Mouse (Mus musculus): ENCODE measurements around the gene Wdr93. TPM values are rescaled to one million over a fixed set of nuclear protein-coding genes. Genes with fewer than 3 reads are reported as not detected.
A peak's percentile ranks its signal among the peaks of the same experiment; 100 is the strongest.

Wdr93 gene
- total and polyA plus RNA-seq, 2 experiments, result 0.21 to 0.74 TPM

- no peak overlapping the region for H3K9ac ChIP-seq (ENCODE audit: low read depth, low read length)
- DNase-seq (ENCODE audit: extremely low read depth, low read depth, low spot score), result peak; percentile 49
- peaks cover 2% of the 10 kb centered on the region; the same call in 1 of the 2 replicates for H3K4me1 ChIP-seq (ENCODE audit: control insufficient read depth, insufficient read depth, low read length)
- H3K79me2 ChIP-seq (ENCODE audit: control insufficient read depth, insufficient read depth, low read length), result no peaks in the 10 kb centered on the region
- H3K4me3 ChIP-seq (ENCODE audit: insufficient read depth, low read depth, low read length), result no peak overlapping the region
- no peaks in the 10 kb centered on the region for H3K36me3 ChIP-seq (ENCODE audit: control insufficient read depth, insufficient read depth, low read length)
- no peaks in the 10 kb centered on the region for H3K27me3 ChIP-seq (ENCODE audit: control insufficient read depth, insufficient read depth, low read length)
- TF ChIP-seq POLR2A (IDR thresholded peaks at IDR 0.05; ENCODE audit: extremely low read depth, insufficient read depth, low read length) (no peak), CTCF (IDR thresholded peaks at IDR 0.05; ENCODE audit: low read depth, low read length) (peak; percentile 80)
- WGBS, result 2% methylated on average over 8 of the region's 8 CpGs
- no peak overlapping the region for H3K27ac ChIP-seq (replicated peaks; ENCODE audit: insufficient read depth, low read depth, low read length)
Observed at GRCm38 (mm10) chr7:79799048-79799447, 56.1 kb downstream of the Wdr93 start.

- no peak overlapping the region for H3K4me3 ChIP-seq (ENCODE audit: insufficient read depth, low read depth, low read length)
- H3K4me1 ChIP-seq (ENCODE audit: control insufficient read depth, insufficient read depth, low read length), result peaks cover 3% of the 10 kb centered on the region; the same call in 1 of the 2 replicates
- H3K79me2 ChIP-seq (ENCODE audit: control insufficient read depth, insufficient read depth, low read length), result no peaks in the 10 kb centered on the region
- no peaks in the 10 kb centered on the region for H3K27me3 ChIP-seq (ENCODE audit: control insufficient read depth, insufficient read depth, low read length)
- TF ChIP-seq POLR2A (IDR thresholded peaks at IDR 0.05; ENCODE audit: extremely low read depth, insufficient read depth, low read length), result no peak
- no peak overlapping the region for H3K9ac ChIP-seq (ENCODE audit: low read depth, low read length)
- no peak overlapping the region for H3K27ac ChIP-seq (replicated peaks; ENCODE audit: insufficient read depth, low read depth, low read length)
- no peaks in the 10 kb centered on the region for H3K36me3 ChIP-seq (ENCODE audit: control insufficient read depth, insufficient read depth, low read length)
- DNase-seq (ENCODE audit: extremely low read depth, low read depth, low spot score), result no peak
- WGBS, result 69% methylated on average over 6 of the region's 6 CpGs
Observed at GRCm38 (mm10) chr7:79799506-79799905, 56.5 kb downstream of the Wdr93 start.

- H3K9ac ChIP-seq (ENCODE audit: low read depth, low read length), result no peak overlapping the region
- no peaks in the 10 kb centered on the region for H3K36me3 ChIP-seq (ENCODE audit: control insufficient read depth, insufficient read depth, low read length)
- no peaks in the 10 kb centered on the region for H3K27me3 ChIP-seq (ENCODE audit: control insufficient read depth, insufficient read depth, low read length)
- no peak overlapping the region for H3K27ac ChIP-seq (replicated peaks; ENCODE audit: insufficient read depth, low read depth, low read length)
- no peak overlapping the region for H3K4me3 ChIP-seq (ENCODE audit: insufficient read depth, low read depth, low read length)
- no peak for DNase-seq (ENCODE audit: extremely low read depth, low read depth, low spot score)
- TF ChIP-seq CTCF (IDR thresholded peaks at IDR 0.05; ENCODE audit: low read depth, low read length) (no peak), POLR2A (IDR thresholded peaks at IDR 0.05; ENCODE audit: extremely low read depth, insufficient read depth, low read length) (no peak)
- peaks cover 3% of the 10 kb centered on the region; the same call in 1 of the 2 replicates for H3K4me1 ChIP-seq (ENCODE audit: control insufficient read depth, insufficient read depth, low read length)
- WGBS, result 85% methylated on average over 4 of the region's 4 CpGs
- H3K79me2 ChIP-seq (ENCODE audit: control insufficient read depth, insufficient read depth, low read length), result no peaks in the 10 kb centered on the region
Observed at GRCm38 (mm10) chr7:79800336-79800735, 57.4 kb downstream of the Wdr93 start.

GRCm38 (mm10) chr7:79801391-79801790 lies 58.4 kb downstream of the Wdr93 start:
- Histone ChIP-seq H3K4me1 (ENCODE audit: control insufficient read depth, insufficient read depth, low read length) (peaks cover 3% of the 10 kb centered on the region; the same call in 1 of the 2 replicates), H3K27ac (replicated peaks; ENCODE audit: insufficient read depth, low read depth, low read length) (no peak overlapping the region), H3K4me3 (ENCODE audit: insufficient read depth, low read depth, low read length) (no peak overlapping the region), H3K79me2 (ENCODE audit: control insufficient read depth, insufficient read depth, low read length) (no peaks in the 10 kb centered on the region), H3K9ac (ENCODE audit: low read depth, low read length) (no peak overlapping the region), H3K36me3 (ENCODE audit: control insufficient read depth, insufficient read depth, low read length) (no peaks in the 10 kb centered on the region), H3K27me3 (ENCODE audit: control insufficient read depth, insufficient read depth, low read length) (no peaks in the 10 kb centered on the region)
- TF ChIP-seq POLR2A (IDR thresholded peaks at IDR 0.05; ENCODE audit: extremely low read depth, insufficient read depth, low read length) (no peak), CTCF (IDR thresholded peaks at IDR 0.05; ENCODE audit: low read depth, low read length) (no peak)
- 89% methylated on average over 11 of the region's 11 CpGs for WGBS
- no peak for DNase-seq (ENCODE audit: extremely low read depth, low read depth, low spot score)

GRCm38 (mm10) chr7:79802037-79802436 lies 59.1 kb downstream of the Wdr93 start:
- TF ChIP-seq POLR2A (IDR thresholded peaks at IDR 0.05; ENCODE audit: extremely low read depth, insufficient read depth, low read length), result no peak
- no peak for TF ChIP-seq CTCF (IDR thresholded peaks at IDR 0.05; ENCODE audit: low read depth, low read length)
- no peaks in the 10 kb centered on the region for H3K27me3 ChIP-seq (ENCODE audit: control insufficient read depth, insufficient read depth, low read length)
- no peak overlapping the region for H3K9ac ChIP-seq (ENCODE audit: low read depth, low read length)
- no peak for DNase-seq (ENCODE audit: extremely low read depth, low read depth, low spot score)
- H3K36me3 ChIP-seq (ENCODE audit: control insufficient read depth, insufficient read depth, low read length), result no peaks in the 10 kb centered on the region
- H3K4me1 ChIP-seq (ENCODE audit: control insufficient read depth, insufficient read depth, low read length), result peaks cover 3% of the 10 kb centered on the region; the same call in 1 of the 2 replicates
- no peaks in the 10 kb centered on the region for H3K79me2 ChIP-seq (ENCODE audit: control insufficient read depth, insufficient read depth, low read length)
- H3K4me3 ChIP-seq (ENCODE audit: insufficient read depth, low read depth, low read length), result no peak overlapping the region
- WGBS, result 90% methylated on average over 5 of the region's 5 CpGs
- no peak overlapping the region for H3K27ac ChIP-seq (replicated peaks; ENCODE audit: insufficient read depth, low read depth, low read length)

GRCm38 (mm10) chr7:79803887-79804286 lies 60.9 kb downstream of the Wdr93 start:
- Histone ChIP-seq H3K27ac (replicated peaks; ENCODE audit: insufficient read depth, low read depth, low read length) (no peak overlapping the region), H3K36me3 (ENCODE audit: control insufficient read depth, insufficient read depth, low read length) (no peaks in the 10 kb centered on the region), H3K4me1 (ENCODE audit: control insufficient read depth, insufficient read depth, low read length) (peaks cover 3% of the 10 kb centered on the region; the same call in 1 of the 2 replicates), H3K9ac (ENCODE audit: low read depth, low read length) (no peak overlapping the region), H3K27me3 (ENCODE audit: control insufficient read depth, insufficient read depth, low read length) (no peaks in the 10 kb centered on the region), H3K4me3 (ENCODE audit: insufficient read depth, low read depth, low read length) (no peak overlapping the region), H3K79me2 (ENCODE audit: control insufficient read depth, insufficient read depth, low read length) (no peaks in the 10 kb centered on the region)
- WGBS, result 7% methylated on average over 2 of the region's 2 CpGs
- DNase-seq (ENCODE audit: extremely low read depth, low read depth, low spot score), result peak; percentile 86
- TF ChIP-seq CTCF (IDR thresholded peaks at IDR 0.05; ENCODE audit: low read depth, low read length), result no peak

All from liver, adult 2 months (tissue).